Mouse (Mus musculus) spleen, postnatal 14 days (tissue): ENCODE results near the gene Osbpl10.

Experiments
- DNase-seq, 2 experiments: peaks; one replicate each; pipeline ENCODE4 v3.0.0; 2021 to 2022; ENCODE audit warnings: low spot score in 2 of 2

Osbpl10 gene

GRCm38 (mm10) chr9:115163031-115163430 lies 184.7 kb downstream of the Osbpl10 start:
- peak; percentile 38 to 41 for DNase-seq

- no peak for DNase-seq
Measured at GRCm38 (mm10) chr9:115163693-115164092, 185.3 kb downstream of the Osbpl10 start.

- no peak for DNase-seq
Measured at GRCm38 (mm10) chr9:115164351-115164750, 186.0 kb downstream of the Osbpl10 start.

GRCm38 (mm10) chr9:115165996-115166395 lies 187.6 kb downstream of the Osbpl10 start:
- DNase-seq: no peak

- no peak for DNase-seq
Measured at GRCm38 (mm10) chr9:115169591-115169990, 191.2 kb downstream of the Osbpl10 start.

- no peak for DNase-seq
Measured at GRCm38 (mm10) chr9:115172096-115172495, 193.7 kb downstream of the Osbpl10 start.

DNA sequence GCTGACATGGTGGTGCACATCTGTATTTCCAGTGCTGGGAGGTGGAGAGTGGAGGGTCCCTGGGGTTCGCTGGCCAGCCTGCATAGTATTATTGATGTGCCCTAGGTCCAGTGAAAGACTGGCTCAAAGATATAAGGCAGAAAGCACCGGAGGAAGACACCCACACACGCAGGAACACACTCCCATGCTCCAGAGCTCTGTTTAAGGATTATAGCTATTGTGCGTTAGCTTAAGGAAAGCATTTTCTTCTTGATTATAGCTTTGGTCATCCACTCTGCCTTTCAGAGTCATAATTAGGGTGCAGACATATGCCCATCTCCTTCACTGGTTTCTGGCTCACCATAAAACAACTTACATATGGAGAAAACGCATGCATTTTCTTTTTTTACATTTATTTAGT lies 200.8 kb downstream of the Osbpl10 start:
- no peak for DNase-seq

DNA sequence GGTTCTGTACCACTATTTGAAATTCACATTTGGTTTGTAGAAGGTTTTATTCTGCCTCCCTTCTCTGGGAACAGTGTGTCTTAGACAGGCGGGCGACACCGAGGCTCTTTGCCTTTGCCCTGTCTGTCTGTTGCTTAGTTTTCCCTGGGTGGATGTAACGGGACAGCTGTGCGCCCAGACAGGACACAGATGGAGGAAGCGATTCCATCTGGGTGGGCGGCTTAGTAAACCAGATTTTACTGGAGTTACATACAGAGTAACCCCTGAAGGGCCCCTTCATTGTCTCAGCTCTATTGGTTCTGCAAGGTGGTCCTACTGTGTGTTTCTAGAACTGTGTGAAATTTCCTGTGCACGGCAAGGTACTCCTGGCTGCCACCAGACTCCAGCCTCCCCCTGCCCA lies 201.6 kb downstream of the Osbpl10 start:
- no peak for DNase-seq

- DNase-seq: no peak
Measured at GRCm38 (mm10) chr9:115186402-115186801, 208.0 kb downstream of the Osbpl10 start.

DNA sequence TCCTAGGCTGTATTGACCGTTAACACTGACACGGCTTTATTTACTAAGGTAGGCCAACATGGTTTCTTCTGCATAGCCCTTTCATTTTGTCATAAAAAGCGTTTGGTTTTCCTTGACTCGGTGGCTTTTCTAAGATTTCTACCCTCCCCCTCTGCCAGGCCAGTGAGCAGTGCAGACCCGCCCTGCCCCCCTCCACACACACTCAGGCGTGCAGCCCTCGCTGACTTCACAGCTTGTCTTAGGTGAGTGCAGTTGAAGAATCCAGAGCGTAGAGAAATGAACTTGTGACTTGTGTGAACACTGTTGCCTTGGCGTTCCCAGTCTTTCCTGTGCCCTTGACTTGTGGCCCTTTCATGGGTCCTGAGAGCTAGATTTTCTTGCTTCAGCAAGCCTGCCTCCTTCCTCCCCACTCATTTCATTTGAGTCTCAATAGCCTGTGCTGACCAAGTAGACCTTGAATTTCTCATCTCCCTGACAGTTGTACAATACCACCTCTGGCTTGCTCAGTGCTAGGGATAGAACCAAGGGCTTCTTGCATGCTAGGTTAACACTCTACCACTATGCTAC lies 212.1 kb downstream of the Osbpl10 start:
- DNase-seq: no peak

- no peak for DNase-seq
Measured at GRCm38 (mm10) chr9:115192890-115193289, 214.5 kb downstream of the Osbpl10 start.

DNA sequence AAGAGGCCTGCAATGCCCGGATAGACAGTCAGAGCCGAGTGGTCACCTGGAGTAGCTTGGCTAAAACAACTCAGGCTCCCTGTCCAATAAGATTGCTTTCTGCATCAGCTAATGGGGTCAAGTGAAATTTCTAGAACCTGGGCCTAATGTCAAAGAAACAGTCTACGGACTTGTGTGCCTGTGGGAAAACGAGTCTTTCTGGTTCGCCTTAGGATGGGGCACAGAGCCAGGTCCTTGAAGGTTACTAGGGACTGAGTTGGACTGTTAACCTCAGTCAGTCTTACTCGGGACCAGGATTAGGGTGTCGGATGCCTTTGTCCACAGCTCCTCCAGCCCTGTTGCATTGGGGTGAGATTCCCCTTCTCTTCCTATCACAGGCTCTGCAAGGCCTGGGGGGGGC lies 218.7 kb downstream of the Osbpl10 start:
- no peak for DNase-seq

DNA sequence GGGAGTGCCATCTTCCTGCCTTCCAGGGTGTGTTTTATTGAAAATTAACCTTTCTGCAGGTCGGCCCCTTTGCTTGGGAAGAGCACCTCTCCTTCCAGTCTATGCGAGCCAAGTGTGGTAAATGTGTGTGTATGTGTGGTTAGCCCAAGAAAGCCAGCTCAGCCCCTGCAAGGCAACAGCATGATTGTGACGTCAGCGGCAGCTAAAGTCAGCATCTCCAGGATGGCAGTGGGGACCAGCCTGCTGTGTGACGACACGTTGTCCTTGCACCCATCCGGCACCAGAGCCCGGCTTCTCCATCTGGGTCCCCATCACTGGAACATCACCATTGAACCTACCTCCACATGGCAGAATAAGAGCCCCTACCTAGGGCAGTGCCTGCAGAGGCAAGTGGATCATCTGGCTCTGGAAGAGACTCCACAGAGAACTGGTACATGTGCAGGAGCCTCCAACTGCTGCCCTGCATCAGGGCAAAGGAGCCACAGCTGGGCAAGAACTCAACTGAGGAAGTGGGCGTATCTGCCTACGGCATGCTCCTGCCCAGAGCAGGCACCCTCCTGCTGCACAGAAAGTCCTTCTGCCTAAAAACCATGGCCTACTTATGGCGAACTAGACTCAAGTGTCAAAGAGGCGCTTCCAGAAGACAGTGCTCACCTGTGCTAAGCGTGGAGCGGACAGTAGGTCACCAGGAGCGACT lies 221.9 kb downstream of the Osbpl10 start:
- DNase-seq: no peak

GRCm38 (mm10) chr9:115201264-115201663 lies 222.9 kb downstream of the Osbpl10 start:
- DNase-seq: no peak

DNA sequence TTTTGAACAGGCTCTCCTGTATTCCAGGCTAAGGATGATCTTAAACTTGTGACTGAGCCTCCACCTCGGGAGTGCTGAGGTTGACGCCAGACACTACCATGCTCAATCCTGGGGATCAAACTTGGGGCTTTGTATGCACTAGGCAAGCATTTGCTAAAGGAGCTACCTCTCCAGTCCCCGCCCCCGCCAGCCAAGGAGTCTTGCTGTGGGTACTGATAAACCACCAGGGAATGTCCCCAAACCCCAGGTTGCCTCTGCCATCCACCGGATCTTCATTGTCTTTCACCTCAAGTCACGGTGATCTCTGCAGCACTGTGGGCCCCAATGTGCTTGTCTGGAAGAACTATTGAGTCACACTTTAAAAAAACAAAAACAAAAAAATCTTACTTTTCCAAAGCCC lies 224.8 kb downstream of the Osbpl10 start:
- no peak for DNase-seq

DNA sequence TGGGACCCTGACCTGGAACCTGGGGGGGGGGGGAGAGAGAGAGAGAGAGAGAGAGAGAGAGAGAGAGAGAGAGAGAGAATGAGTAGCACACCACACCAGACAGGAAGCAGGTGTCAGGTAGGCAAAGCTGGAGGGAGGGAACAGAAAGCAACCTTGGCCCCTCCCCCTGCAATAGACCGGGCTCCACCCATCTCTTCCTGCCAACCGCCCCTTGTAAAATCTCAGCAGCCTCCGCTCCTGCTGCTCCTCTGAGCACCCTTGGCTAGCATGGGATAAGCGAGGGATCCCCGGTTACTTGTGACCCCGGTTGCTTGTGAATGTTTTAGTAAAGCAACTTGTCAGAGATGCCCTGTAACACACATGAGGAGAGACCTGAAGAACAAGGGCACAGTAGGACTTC lies 227.1 kb downstream of the Osbpl10 start:
- peak in 1 of 2 experiments; percentile 34 for DNase-seq

DNA sequence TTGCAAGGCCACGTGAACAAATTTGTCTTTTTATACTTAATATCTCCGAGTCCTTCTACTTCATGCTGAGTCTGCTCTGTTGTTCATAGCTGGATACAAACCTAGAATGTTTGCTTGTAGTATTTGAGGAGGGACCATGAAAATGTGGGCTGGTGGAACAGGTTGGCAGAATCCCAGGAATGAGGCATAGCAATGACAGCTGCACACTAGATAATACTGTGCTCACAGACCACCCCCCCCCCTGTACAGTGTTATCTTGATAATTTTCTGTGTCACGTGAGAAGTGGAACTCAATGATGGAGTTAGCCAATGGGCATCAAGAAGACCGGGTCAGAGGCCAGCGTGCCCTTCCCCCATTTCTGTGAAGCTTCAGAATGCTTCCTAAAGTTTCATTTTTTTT lies 227.8 kb downstream of the Osbpl10 start:
- DNase-seq: no peak

DNA sequence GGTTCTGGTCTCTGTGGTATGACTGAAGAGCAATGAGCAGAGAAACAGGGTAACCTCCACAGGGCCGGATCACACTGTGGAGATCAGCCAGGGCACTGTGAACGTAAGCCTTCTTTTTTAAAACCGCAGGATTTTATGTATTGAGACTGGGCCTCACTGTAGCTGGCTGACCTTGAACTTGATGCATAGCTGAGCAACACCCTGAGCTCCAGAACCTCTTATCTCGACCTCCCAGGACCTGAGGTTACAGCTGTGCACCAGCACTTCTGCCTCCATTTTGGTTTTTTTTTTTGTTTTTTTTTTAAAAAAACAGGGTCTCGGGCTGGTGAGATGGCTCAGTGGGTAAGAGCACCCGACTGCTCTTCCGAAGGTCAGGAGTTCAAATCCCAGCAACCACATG lies 231.4 kb downstream of the Osbpl10 start:
- DNase-seq: no peak

- no peak for DNase-seq
Measured at GRCm38 (mm10) chr9:115210535-115210934, 232.2 kb downstream of the Osbpl10 start.

DNA sequence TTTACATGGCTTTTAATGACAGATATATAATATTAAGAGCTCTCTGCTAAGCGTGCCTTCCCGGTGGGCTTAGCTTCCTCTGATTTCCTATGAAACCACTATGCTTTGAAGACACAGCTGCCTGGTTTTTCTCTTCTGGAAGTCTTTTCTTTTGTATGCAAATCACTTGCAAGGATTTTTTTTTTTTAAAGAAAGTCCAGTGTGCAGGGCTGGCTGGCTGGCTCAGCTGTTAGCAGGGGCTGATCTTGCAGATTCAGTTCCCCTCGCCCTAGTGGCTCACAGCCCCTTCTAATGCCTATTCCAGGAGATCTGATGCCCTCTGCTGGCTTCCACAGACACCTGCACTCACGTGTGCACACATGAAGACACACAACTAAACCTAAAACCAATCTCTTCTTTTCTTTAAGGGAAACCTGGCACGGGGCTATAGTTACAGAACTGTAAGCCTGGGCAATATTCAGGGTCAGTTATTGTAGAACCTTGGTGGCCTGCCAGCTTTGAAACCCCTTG lies 235.4 kb downstream of the Osbpl10 start:
- DNase-seq: no peak

- no peak for DNase-seq
Measured at GRCm38 (mm10) chr9:115214572-115215571, 236.5 kb downstream of the Osbpl10 start.
